Mouse (Mus musculus) monocyte, adult 2 months (primary cell): Measurements from ENCODE around the gene Fam189a1.

Source experiments
- DNase-seq, 2 experiments: peaks; one replicate each; pipeline ENCODE4 v3.0.0; 2022; ENCODE audit warnings: low spot score in 2 of 2, low read depth in 1 of 2

Gene Fam189a1

GRCm38 (mm10) chr7:65156514-65156911, at the start of gene Fam189a1:
TSS of gene Fam189a1 (minus strand) at chr7:65156570.
- no peak for DNase-seq

- DNase-seq: no peak
Measured at GRCm38 (mm10) chr7:65206021-65206420, 49.7 kb upstream of the Fam189a1 start.

- no peak for DNase-seq
Measured at GRCm38 (mm10) chr7:65202719-65203118, 46.3 kb upstream of the Fam189a1 start.

GRCm38 (mm10) chr7:65180694-65181093, 24.3 kb upstream of the Fam189a1 start:
- no peak for DNase-seq

- no peak for DNase-seq
Measured at GRCm38 (mm10) chr7:65170762-65171161, 14.4 kb upstream of the Fam189a1 start.

GRCm38 (mm10) chr7:65157031-65158025, 958 bp upstream of the Fam189a1 start:
- DNase-seq: no peak

GRCm38 (mm10) chr7:65155628-65156513, 499 bp downstream of the Fam189a1 start:
- DNase-seq: no peak

- DNase-seq: no peak
Measured at GRCm38 (mm10) chr7:65154576-65154975, 1.8 kb downstream of the Fam189a1 start.

GRCm38 (mm10) chr7:65153846-65154245, 2.5 kb downstream of the Fam189a1 start:
- DNase-seq: no peak

GRCm38 (mm10) chr7:65151526-65151925, 4.8 kb downstream of the Fam189a1 start:
- DNase-seq: no peak

GRCm38 (mm10) chr7:65149040-65149439, 7.3 kb downstream of the Fam189a1 start:
- no peak for DNase-seq

GRCm38 (mm10) chr7:65144881-65145280, 11.5 kb downstream of the Fam189a1 start:
- no peak for DNase-seq

GRCm38 (mm10) chr7:65141907-65142698, 14.3 kb downstream of the Fam189a1 start:
- no peak for DNase-seq

- DNase-seq: no peak
Measured at GRCm38 (mm10) chr7:65140832-65141231, 15.5 kb downstream of the Fam189a1 start.

- DNase-seq: no peak
Measured at GRCm38 (mm10) chr7:65140099-65140498, 16.3 kb downstream of the Fam189a1 start.

GRCm38 (mm10) chr7:65123766-65124165, 32.6 kb downstream of the Fam189a1 start:
- DNase-seq: no peak

GRCm38 (mm10) chr7:65116903-65117302, 39.5 kb downstream of the Fam189a1 start:
- DNase-seq: no peak

GRCm38 (mm10) chr7:65115366-65115765, 41.0 kb downstream of the Fam189a1 start:
- DNase-seq: no peak

- no peak for DNase-seq
Measured at GRCm38 (mm10) chr7:65111664-65112063, 44.7 kb downstream of the Fam189a1 start.

GRCm38 (mm10) chr7:65105566-65105965, 50.8 kb downstream of the Fam189a1 start:
- DNase-seq: no peak

GRCm38 (mm10) chr7:65105097-65105467, 51.3 kb downstream of the Fam189a1 start:
- DNase-seq: no peak
